Mouse (Mus musculus) CH12.LX (cell line): ENCODE results near the gene Madd.

Experiments
- CTCF ChIP-seq, 2 experiments: IDR thresholded peaks in 1 of 2; conservative IDR thresholded peaks in 1 of 2; 2 replicates each; pipeline ENCODE4 v1.5.1; 2011 to 2012; ENCODE audit warnings: low read depth in 2 of 2, low read length in 2 of 2, improper control_type of control experiment in 1 of 2, inconsistent platforms in 1 of 2, mild to moderate bottlenecking in 1 of 2, moderate library complexity in 1 of 2
- EP300 ChIP-seq: IDR thresholded peaks from 2 replicates; pipeline ENCODE4 v1.6.1; 2011; ENCODE audit warnings: low read length, improper control_type of control experiment
- IRF4 ChIP-seq: IDR thresholded peaks from 2 replicates; pipeline ENCODE4 v1.6.1; 2014; ENCODE audit warnings: low read depth, mild to moderate bottlenecking, inconsistent platforms, low read length, improper control_type of control experiment
- KAT2A ChIP-seq: IDR thresholded peaks from 2 replicates; pipeline ENCODE4 v1.6.1; 2012; ENCODE audit warnings: low read length, improper control_type of control experiment, inconsistent platforms; ENCODE audit not compliant: insufficient replicate concordance
- MXI1 ChIP-seq: IDR thresholded peaks from 2 replicates; pipeline ENCODE4 v1.6.1; 2011; ENCODE audit warnings: mild to moderate bottlenecking, low read depth, low read length, improper control_type of control experiment
- NRF1 ChIP-seq: IDR thresholded peaks from 2 replicates; pipeline ENCODE4 v1.6.1; 2014; ENCODE audit warnings: low read depth, mild to moderate bottlenecking, inconsistent platforms, low read length, improper control_type of control experiment, moderate library complexity
- POLR2A ChIP-seq: IDR thresholded peaks from 2 replicates; pipeline ENCODE4 v1.6.1; 2011; ENCODE audit warnings: low read depth, mild to moderate bottlenecking, improper control_type of control experiment, low read length
- POLR2AphosphoS2 ChIP-seq: IDR thresholded peaks from 2 replicates; pipeline ENCODE4 v1.6.1; 2011; ENCODE audit warnings: low read depth, low read length, improper control_type of control experiment
- RAD21 ChIP-seq: IDR thresholded peaks from 2 replicates; pipeline ENCODE4 v1.6.1; 2011; ENCODE audit warnings: low read depth, mild to moderate bottlenecking, low read length, improper control_type of control experiment, moderate library complexity
- USF1 ChIP-seq: IDR thresholded peaks from 2 replicates; pipeline ENCODE4 v1.6.1; 2014; ENCODE audit warnings: low read depth, mild to moderate bottlenecking, inconsistent platforms, low read length, improper control_type of control experiment
- ZC3H11A ChIP-seq: IDR thresholded peaks from 2 replicates; pipeline ENCODE4 v1.6.1; 2012; ENCODE audit warnings: low read depth, mild to moderate bottlenecking, inconsistent platforms, low read length, improper control_type of control experiment
- ZKSCAN1 ChIP-seq: IDR thresholded peaks from 2 replicates; pipeline ENCODE4 v1.6.1; 2012; ENCODE audit warnings: low read depth, inconsistent platforms, low read length, improper control_type of control experiment, borderline replicate concordance
- ZMIZ1 ChIP-seq: IDR thresholded peaks from 2 replicates; pipeline ENCODE4 v1.6.1; 2012; ENCODE audit warnings: low read depth, mild to moderate bottlenecking, inconsistent platforms, low read length, improper control_type of control experiment

GRCm38 (mm10) chr2:91130126-91130525, 53.5 kb downstream of the Madd start:
- TF ChIP-seq EP300 (no peak), ZKSCAN1 (no peak), ZMIZ1 (no peak), MXI1 (no peak), RAD21 (no peak), NRF1 (no peak), IRF4 (no peak), CTCF (conservative IDR thresholded peaks at IDR 0.05 in 1 of 2, IDR thresholded peaks at IDR 0.05 in 1 of 2; ENCODE audit: low read depth in 2 of 2, low read length in 2 of 2) (no peak), ZC3H11A (no peak), USF1 (no peak), POLR2A (no peak), POLR2AphosphoS2 (no peak), KAT2A (no peak)
